Mouse (Mus musculus): Measurements from ENCODE around the gene Nexn. TPM values are rescaled to one million over a fixed set of nuclear protein-coding genes. Genes with fewer than 3 reads are reported as not detected.

Nexn gene
- polyA plus RNA-seq, 1 experiment from 2014 or later, result 6.1 TPM

GRCm38 (mm10) chr3:152302991-152303390, 36.8 kb upstream of the Nexn start:
- 82% methylated on average over 9 of the region's 9 CpGs for WGBS
- no peak for ATAC-seq (ENCODE audit: low FRiP score)
- Histone ChIP-seq H3K4me2 (replicated peaks; ENCODE audit: low read depth, low read length) (no peak overlapping the region), H3K36me3 (ENCODE audit: control insufficient read depth, insufficient read depth, low read length) (no peaks in the 10 kb centered on the region), H3K9me3 (ENCODE audit: control insufficient read depth, low read length) (no peaks in the 10 kb centered on the region), H3K27ac (ENCODE audit: low read depth, low read length) (no peak overlapping the region), H3K27me3 (ENCODE audit: control insufficient read depth, insufficient read depth, low read length) (no peaks in the 10 kb centered on the region), H3K4me3 (ENCODE audit: low read depth, low read length) (no peak overlapping the region), H3K9ac (ENCODE audit: low read depth, low read length) (no peak overlapping the region), H3K4me1 (replicated peaks; ENCODE audit: control insufficient read depth, insufficient read depth, low read length) (no peaks in the 10 kb centered on the region)
- no peak for DNase-seq (ENCODE audit: low spot score)

GRCm38 (mm10) chr3:152300376-152301337, 34.5 kb upstream of the Nexn start:
- DNase-seq (ENCODE audit: low spot score), result no peak
- no peaks in the 10 kb centered on the region for H3K4me1 ChIP-seq (replicated peaks; ENCODE audit: control insufficient read depth, insufficient read depth, low read length)
- H3K36me3 ChIP-seq (ENCODE audit: control insufficient read depth, insufficient read depth, low read length), result no peaks in the 10 kb centered on the region
- no peak overlapping the region for H3K4me3 ChIP-seq (ENCODE audit: low read depth, low read length)
- no peak overlapping the region for H3K9ac ChIP-seq (ENCODE audit: low read depth, low read length)
- 94% methylated on average over 14 of the region's 14 CpGs for WGBS
- ATAC-seq (ENCODE audit: low FRiP score), result no peak
- H3K27ac ChIP-seq (ENCODE audit: low read depth, low read length), result no peak overlapping the region
- no peaks in the 10 kb centered on the region for H3K27me3 ChIP-seq (ENCODE audit: control insufficient read depth, insufficient read depth, low read length)
- H3K4me2 ChIP-seq (replicated peaks; ENCODE audit: low read depth, low read length), result no peak overlapping the region
- no peaks in the 10 kb centered on the region for H3K9me3 ChIP-seq (ENCODE audit: control insufficient read depth, low read length)

GRCm38 (mm10) chr3:152295896-152296295, 29.7 kb upstream of the Nexn start:
- 90% methylated on average over 5 of the region's 5 CpGs for WGBS
- Histone ChIP-seq H3K27ac (ENCODE audit: low read depth, low read length) (no peak overlapping the region), H3K9ac (ENCODE audit: low read depth, low read length) (no peak overlapping the region), H3K36me3 (ENCODE audit: control insufficient read depth, insufficient read depth, low read length) (no peaks in the 10 kb centered on the region), H3K4me2 (replicated peaks; ENCODE audit: low read depth, low read length) (no peak overlapping the region), H3K9me3 (ENCODE audit: control insufficient read depth, low read length) (no peaks in the 10 kb centered on the region), H3K27me3 (ENCODE audit: control insufficient read depth, insufficient read depth, low read length) (no peaks in the 10 kb centered on the region), H3K4me3 (ENCODE audit: low read depth, low read length) (no peak overlapping the region), H3K4me1 (replicated peaks; ENCODE audit: control insufficient read depth, insufficient read depth, low read length) (no peaks in the 10 kb centered on the region)
- ATAC-seq (ENCODE audit: low FRiP score) (no peak), DNase-seq (ENCODE audit: low spot score) (no peak)

GRCm38 (mm10) chr3:152294400-152294799, 28.2 kb upstream of the Nexn start:
- no peak for ATAC-seq (ENCODE audit: low FRiP score)
- WGBS, result 79% methylated on average over 3 of the region's 3 CpGs
- DNase-seq (ENCODE audit: low spot score), result no peak

GRCm38 (mm10) chr3:152293530-152294181, 27.5 kb upstream of the Nexn start:
- no peak for DNase-seq (ENCODE audit: low spot score)

More at GRCm38 (mm10) chr3:152294400-152294799, 28.2 kb upstream of the Nexn start:
- H3K4me3 ChIP-seq (ENCODE audit: low read depth, low read length), result no peak overlapping the region
- H3K4me1 ChIP-seq (replicated peaks; ENCODE audit: control insufficient read depth, insufficient read depth, low read length), result no peaks in the 10 kb centered on the region
- no peak overlapping the region for H3K27ac ChIP-seq (ENCODE audit: low read depth, low read length)
- H3K4me2 ChIP-seq (replicated peaks; ENCODE audit: low read depth, low read length), result no peak overlapping the region
- no peaks in the 10 kb centered on the region for H3K9me3 ChIP-seq (ENCODE audit: control insufficient read depth, low read length)
- H3K27me3 ChIP-seq (ENCODE audit: control insufficient read depth, insufficient read depth, low read length), result no peaks in the 10 kb centered on the region
- H3K36me3 ChIP-seq (ENCODE audit: control insufficient read depth, insufficient read depth, low read length), result no peaks in the 10 kb centered on the region
- no peak overlapping the region for H3K9ac ChIP-seq (ENCODE audit: low read depth, low read length)

GRCm38 (mm10) chr3:152291895-152292294, 25.7 kb upstream of the Nexn start:
- no peak overlapping the region for H3K27ac ChIP-seq (ENCODE audit: low read depth, low read length)
- H3K36me3 ChIP-seq (ENCODE audit: control insufficient read depth, insufficient read depth, low read length), result 0 out of 2 replicates have a peak, but pooled peaks cover 2% of the 10 kb centered on the region
- H3K27me3 ChIP-seq (ENCODE audit: control insufficient read depth, insufficient read depth, low read length), result no peaks in the 10 kb centered on the region
- no peak overlapping the region for H3K4me3 ChIP-seq (ENCODE audit: low read depth, low read length)
- no peaks in the 10 kb centered on the region for H3K4me1 ChIP-seq (replicated peaks; ENCODE audit: control insufficient read depth, insufficient read depth, low read length)
- WGBS, result 79% methylated on average over 6 of the region's 6 CpGs
- no peak overlapping the region for H3K4me2 ChIP-seq (replicated peaks; ENCODE audit: low read depth, low read length)
- no peak for DNase-seq (ENCODE audit: low spot score)
- H3K9ac ChIP-seq (ENCODE audit: low read depth, low read length), result no peak overlapping the region
- no peak for ATAC-seq (ENCODE audit: low FRiP score)
- no peaks in the 10 kb centered on the region for H3K9me3 ChIP-seq (ENCODE audit: control insufficient read depth, low read length)

More at GRCm38 (mm10) chr3:152293530-152294181, 27.5 kb upstream of the Nexn start:
- Histone ChIP-seq H3K4me2 (replicated peaks; ENCODE audit: low read depth, low read length) (no peak overlapping the region), H3K4me1 (replicated peaks; ENCODE audit: control insufficient read depth, insufficient read depth, low read length) (no peaks in the 10 kb centered on the region), H3K4me3 (ENCODE audit: low read depth, low read length) (no peak overlapping the region), H3K27me3 (ENCODE audit: control insufficient read depth, insufficient read depth, low read length) (no peaks in the 10 kb centered on the region), H3K9me3 (ENCODE audit: control insufficient read depth, low read length) (no peaks in the 10 kb centered on the region), H3K27ac (ENCODE audit: low read depth, low read length) (no peak overlapping the region), H3K36me3 (ENCODE audit: control insufficient read depth, insufficient read depth, low read length) (no peaks in the 10 kb centered on the region), H3K9ac (ENCODE audit: low read depth, low read length) (no peak overlapping the region)
- ATAC-seq (ENCODE audit: low FRiP score), result no peak
- WGBS, result 87% methylated on average over 13 of the region's 13 CpGs

GRCm38 (mm10) chr3:152290175-152290798, 24.1 kb upstream of the Nexn start:
- H3K9me3 ChIP-seq (ENCODE audit: control insufficient read depth, low read length), result no peaks in the 10 kb centered on the region
- H3K4me1 ChIP-seq (replicated peaks; ENCODE audit: control insufficient read depth, insufficient read depth, low read length), result no peaks in the 10 kb centered on the region
- no peak overlapping the region for H3K4me3 ChIP-seq (ENCODE audit: low read depth, low read length)
- ATAC-seq (ENCODE audit: low FRiP score) (no peak), DNase-seq (ENCODE audit: low spot score) (no peak)
- H3K4me2 ChIP-seq (replicated peaks; ENCODE audit: low read depth, low read length), result no peak overlapping the region
- H3K9ac ChIP-seq (ENCODE audit: low read depth, low read length), result no peak overlapping the region
- no peaks in the 10 kb centered on the region for H3K27me3 ChIP-seq (ENCODE audit: control insufficient read depth, insufficient read depth, low read length)
- 82% methylated on average over 17 of the region's 17 CpGs for WGBS
- no peak overlapping the region for H3K27ac ChIP-seq (ENCODE audit: low read depth, low read length)
- H3K36me3 ChIP-seq (ENCODE audit: control insufficient read depth, insufficient read depth, low read length), result 0 out of 2 replicates have a peak, but pooled peaks cover 2% of the 10 kb centered on the region

- no peaks in the 10 kb centered on the region for H3K9me3 ChIP-seq (ENCODE audit: control insufficient read depth, low read length)
- no peaks in the 10 kb centered on the region for H3K27me3 ChIP-seq (ENCODE audit: control insufficient read depth, insufficient read depth, low read length)
- H3K9ac ChIP-seq (ENCODE audit: low read depth, low read length), result no peak overlapping the region
- 94% methylated on average over 4 of the region's 4 CpGs for WGBS
- H3K4me3 ChIP-seq (ENCODE audit: low read depth, low read length), result no peak overlapping the region
- 0 out of 2 replicates have a peak, but pooled peaks cover 2% of the 10 kb centered on the region for H3K36me3 ChIP-seq (ENCODE audit: control insufficient read depth, insufficient read depth, low read length)
- no peak overlapping the region for H3K27ac ChIP-seq (ENCODE audit: low read depth, low read length)
- H3K4me1 ChIP-seq (replicated peaks; ENCODE audit: control insufficient read depth, insufficient read depth, low read length), result no peaks in the 10 kb centered on the region
- ATAC-seq (ENCODE audit: low FRiP score) (no peak), DNase-seq (ENCODE audit: low spot score) (no peak)
- H3K4me2 ChIP-seq (replicated peaks; ENCODE audit: low read depth, low read length), result no peak overlapping the region
These were observed 22.6 kb upstream of the Nexn start for GRCm38 (mm10) chr3:152288740-152289139.

Measured in hindbrain, embryonic 11.5 days (tissue).